Mouse (Mus musculus) testis, adult 2 months (tissue): ENCODE measurements around the gene Lce1i.

ENCODE experiments used
- CTCF ChIP-seq: fragments of 200-500 bp; IDR thresholded peaks from 2 replicates; pipeline ENCODE4 v1.5.1; 2012; ENCODE audit warnings: low read depth, mild to moderate bottlenecking, inconsistent platforms, low read length, moderate library complexity; ENCODE audit not compliant: control insufficient read depth, insufficient read depth, insufficient replicate concordance
- POLR2A ChIP-seq: fragments of 200-500 bp; IDR thresholded peaks from 2 replicates; pipeline ENCODE4 v1.6.1; 2012; ENCODE audit warnings: low read depth, mild to moderate bottlenecking, inconsistent platforms, low read length, moderate library complexity; ENCODE audit not compliant: control insufficient read depth

DNA sequence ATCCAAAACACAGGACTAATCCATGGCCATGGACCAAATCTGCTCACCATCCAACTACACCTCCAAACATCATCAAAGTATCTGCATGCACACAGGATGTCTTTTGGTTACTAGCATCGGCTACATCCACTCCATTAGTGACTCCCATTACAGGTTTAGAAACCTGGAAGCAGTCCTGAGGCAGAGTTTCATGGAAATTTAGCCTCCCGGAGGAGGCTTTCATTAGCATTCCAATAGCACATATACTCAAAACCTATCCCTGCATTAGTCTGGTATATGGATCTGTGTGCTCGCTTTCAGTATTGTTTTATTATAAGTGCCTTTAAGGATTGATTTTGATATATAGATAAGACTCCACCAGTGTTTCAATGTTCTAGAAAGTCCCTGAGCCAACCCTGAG, 36.9 kb upstream of the Lce1i start:
- no peak for TF ChIP-seq POLR2A
- TF ChIP-seq CTCF = no peak
